Mouse (Mus musculus) urinary bladder, postnatal 36 days (tissue): ENCODE measurements around the gene Rorb.

Source experiments
- DNase-seq, 2 experiments: peaks; one replicate each; pipeline ENCODE4 v3.0.0; 2022; ENCODE audit warnings: low spot score in 2 of 2, mixed read lengths in 1 of 2

Rorb gene

GRCm38 (mm10) chr19:18888491-18889116 lies 222.4 kb downstream of the Rorb start:
- no peak for DNase-seq

DNA sequence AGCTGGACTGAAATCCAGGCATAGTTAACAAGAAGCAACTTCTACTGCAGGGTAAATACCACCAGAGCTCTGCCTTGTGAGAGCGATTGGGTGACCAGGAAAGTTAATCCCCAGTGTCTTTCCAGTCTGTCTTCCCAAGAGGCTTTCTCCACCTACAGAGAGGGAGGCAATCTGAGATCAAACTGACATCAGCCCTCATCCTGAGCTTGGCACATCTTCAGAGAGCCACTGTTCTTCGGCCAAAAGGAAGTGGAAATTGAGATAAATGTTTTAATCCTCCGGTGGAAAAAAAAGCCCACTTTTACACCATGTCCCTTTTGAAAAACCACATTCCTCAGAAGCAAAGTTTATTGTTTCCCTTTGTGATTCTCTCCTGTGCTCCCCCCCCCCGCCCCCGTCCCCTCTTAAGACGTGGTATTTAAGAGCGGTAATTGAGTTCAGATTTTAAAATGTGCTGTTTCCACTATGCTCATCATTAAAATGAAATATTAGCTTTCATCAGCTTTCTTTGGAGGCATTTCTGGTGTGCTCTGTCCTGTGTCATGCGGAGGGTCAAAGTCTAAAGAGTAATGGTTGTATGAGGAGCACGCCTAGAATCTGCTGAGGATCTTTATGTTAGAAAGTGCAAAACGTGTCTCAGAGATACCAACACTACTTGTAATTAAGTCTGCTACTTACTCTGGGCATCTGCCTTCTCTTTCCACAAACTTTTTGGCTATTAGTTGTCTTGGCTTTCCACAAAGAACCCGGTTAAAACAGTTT lies 223.2 kb downstream of the Rorb start:
- no peak for DNase-seq

GRCm38 (mm10) chr19:18881162-18881561 lies 229.8 kb downstream of the Rorb start:
- DNase-seq, result no peak
